Mouse (Mus musculus) liver, embryonic 12.5 days (tissue): ENCODE measurements around the gene Stambpl1. TPM values are rescaled to one million over a fixed set of nuclear protein-coding genes. Genes with fewer than 3 reads are reported as not detected.

Experiments used
- ATAC-seq: fragments of 200-750 bp; cut with Nextera tagmentation; 2 replicates; pipeline ENCODE4 v1.8.0; 2017; ENCODE audit warnings: moderate number of reproducible peaks, mild to moderate bottlenecking, moderate library complexity
- H3K27ac ChIP-seq: fragments of 300-500 bp; sonication (generic); 2 replicates; pipeline ENCODE4 v1.5.1; 2016; ENCODE audit warnings: mild to moderate bottlenecking
- H3K27me3 ChIP-seq: fragments of 300-500 bp; sonication (generic); replicated peaks from 2 replicates; pipeline ENCODE4 v1.6.1; 2016; ENCODE audit warnings: mild to moderate bottlenecking, moderate library complexity
- H3K36me3 ChIP-seq: fragments of 300-500 bp; sonication (generic); 2 replicates; pipeline ENCODE4 v1.6.1; 2016; ENCODE audit warnings: mild to moderate bottlenecking, moderate library complexity
- H3K4me1 ChIP-seq: fragments of 300-500 bp; sonication (generic); 2 replicates; pipeline ENCODE4 v1.6.1; 2016
- H3K4me2 ChIP-seq: fragments of 300-500 bp; sonication (generic); 2 replicates; pipeline ENCODE4 v1.6.1; 2016; ENCODE audit warnings: mild to moderate bottlenecking, moderate library complexity
- H3K4me3 ChIP-seq: fragments of 300-500 bp; sonication (generic); 2 replicates; pipeline ENCODE4 v1.5.1; 2016; ENCODE audit warnings: mild to moderate bottlenecking, moderate library complexity
- H3K9ac ChIP-seq: fragments of 300-500 bp; sonication (generic); 2 replicates; pipeline ENCODE4 v1.6.1; 2016; ENCODE audit warnings: mild to moderate bottlenecking, moderate library complexity
- H3K9me3 ChIP-seq: fragments of 300-500 bp; sonication (generic); replicated peaks from 2 replicates; pipeline ENCODE4 v1.6.1; 2016; ENCODE audit warnings: mild to moderate bottlenecking, moderate library complexity
- WGBS: fragments of 180-500 bp; shearing (Covaris S2); methylation state at CpG from one replicate; pipeline ENCODE4 v1.1.7; 2016; ENCODE audit not compliant: insufficient replicate concordance; 5-methylcytosine and 5-hydroxymethylcytosine counted together
- polyA plus RNA-seq: library from polyadenylated mRNA; unstranded; fragments of >200 nt; fragmentation: Nextera tagmentation; extraction: Ambion mirVana; gene quantifications from 2 replicates; pipeline ENCODE4 v1.2.1, GENCODE M21; 2016

Stambpl1 gene
- polyA plus RNA-seq, 1 experiment from 2014 or later = 2.3 TPM

GRCm38 (mm10) chr19:34219260-34219968, 27.4 kb downstream of the Stambpl1 start:
- no peaks in the 10 kb centered on the region for H3K27me3 ChIP-seq
- ATAC-seq = no peak
- WGBS = 76% methylated on average over 5 of the region's 5 CpGs

GRCm38 (mm10) chr19:34220732-34221380, 28.8 kb downstream of the Stambpl1 start:
- peaks cover 8% of the 10 kb centered on the region; the same call in 1 of the 2 replicates for H3K4me1 ChIP-seq
- no peak overlapping the region for H3K4me3 ChIP-seq
- 55% methylated on average over 3 of the region's 3 CpGs for WGBS
- H3K9me3 ChIP-seq = no peaks in the 10 kb centered on the region
- H3K27ac ChIP-seq = no peak overlapping the region
- no peak overlapping the region for H3K9ac ChIP-seq
- H3K4me2 ChIP-seq = no peak overlapping the region
- no peaks in the 10 kb centered on the region for H3K27me3 ChIP-seq
- ATAC-seq = peak; percentile 71
- H3K36me3 ChIP-seq = no peaks in the 10 kb centered on the region

More at GRCm38 (mm10) chr19:34219260-34219968, 27.4 kb downstream of the Stambpl1 start:
- Histone ChIP-seq H3K4me2 (no peak overlapping the region), H3K27ac (no peak overlapping the region), H3K36me3 (no peaks in the 10 kb centered on the region), H3K4me1 (peaks cover 8% of the 10 kb centered on the region; the same call in 1 of the 2 replicates), H3K9me3 (no peaks in the 10 kb centered on the region), H3K9ac (no peak overlapping the region), H3K4me3 (no peak overlapping the region)

GRCm38 (mm10) chr19:34222805-34223204, 30.8 kb downstream of the Stambpl1 start:
- H3K9ac ChIP-seq = no peak overlapping the region
- no peaks in the 10 kb centered on the region for H3K36me3 ChIP-seq
- ATAC-seq = no peak
- no peak overlapping the region for H3K27ac ChIP-seq
- H3K4me1 ChIP-seq = peaks cover 8% of the 10 kb centered on the region; the same call in 1 of the 2 replicates
- 74% methylated on average over 3 of the region's 3 CpGs for WGBS
- no peaks in the 10 kb centered on the region for H3K27me3 ChIP-seq
- H3K9me3 ChIP-seq = no peaks in the 10 kb centered on the region
- no peak overlapping the region for H3K4me3 ChIP-seq
- no peak overlapping the region for H3K4me2 ChIP-seq

GRCm38 (mm10) chr19:34231596-34231995, 39.6 kb downstream of the Stambpl1 start:
- 74% methylated on average over 7 of the region's 7 CpGs for WGBS
- no peak for ATAC-seq

GRCm38 (mm10) chr19:34232326-34232725, 40.3 kb downstream of the Stambpl1 start:
- Histone ChIP-seq H3K4me1 (no peaks in the 10 kb centered on the region), H3K9me3 (no peaks in the 10 kb centered on the region), H3K9ac (no peak overlapping the region), H3K36me3 (no peaks in the 10 kb centered on the region), H3K4me3 (no peak overlapping the region), H3K4me2 (no peak overlapping the region), H3K27me3 (no peaks in the 10 kb centered on the region), H3K27ac (no peak overlapping the region)
- WGBS = 52% methylated on average over 5 of the region's 5 CpGs
- ATAC-seq = no peak

More at GRCm38 (mm10) chr19:34231596-34231995, 39.6 kb downstream of the Stambpl1 start:
- Histone ChIP-seq H3K36me3 (no peaks in the 10 kb centered on the region), H3K4me2 (no peak overlapping the region), H3K4me1 (no peaks in the 10 kb centered on the region), H3K27ac (no peak overlapping the region), H3K27me3 (no peaks in the 10 kb centered on the region), H3K9me3 (no peaks in the 10 kb centered on the region), H3K4me3 (no peak overlapping the region), H3K9ac (no peak overlapping the region)

GRCm38 (mm10) chr19:34233944-34234343, 41.9 kb downstream of the Stambpl1 start:
- Histone ChIP-seq H3K27ac (no peak overlapping the region), H3K9ac (no peak overlapping the region), H3K27me3 (no peaks in the 10 kb centered on the region), H3K9me3 (no peaks in the 10 kb centered on the region), H3K4me2 (no peak overlapping the region), H3K36me3 (peaks cover 4% of the 10 kb centered on the region; the same call in 1 of the 2 replicates), H3K4me1 (no peaks in the 10 kb centered on the region), H3K4me3 (no peak overlapping the region)
- 73% methylated on average over 14 of the region's 14 CpGs for WGBS
- ATAC-seq = no peak

- H3K4me2 ChIP-seq = no peak overlapping the region
Measured at GRCm38 (mm10) chr19:34236049-34236448, 44.0 kb downstream of the Stambpl1 start.

GRCm38 (mm10) chr19:34237746-34238145, 45.7 kb downstream of the Stambpl1 start:
- H3K9me3 ChIP-seq = no peaks in the 10 kb centered on the region
- no peak for ATAC-seq
- no peaks in the 10 kb centered on the region for H3K27me3 ChIP-seq
- H3K9ac ChIP-seq = no peak overlapping the region
- no peak overlapping the region for H3K4me2 ChIP-seq
- no peaks in the 10 kb centered on the region for H3K4me1 ChIP-seq
- peaks cover 4% of the 10 kb centered on the region; the same call in 1 of the 2 replicates for H3K36me3 ChIP-seq
- 75% methylated on average over 2 of the region's 2 CpGs for WGBS
- no peak overlapping the region for H3K4me3 ChIP-seq
- no peak overlapping the region for H3K27ac ChIP-seq

More at GRCm38 (mm10) chr19:34236049-34236448, 44.0 kb downstream of the Stambpl1 start:
- WGBS = 94% methylated on average over 3 of the region's 3 CpGs
- no peaks in the 10 kb centered on the region for H3K9me3 ChIP-seq
- no peak overlapping the region for H3K9ac ChIP-seq
- H3K36me3 ChIP-seq = peaks cover 4% of the 10 kb centered on the region; the same call in 1 of the 2 replicates
- H3K4me1 ChIP-seq = no peaks in the 10 kb centered on the region
- ATAC-seq = no peak
- H3K4me3 ChIP-seq = no peak overlapping the region
- no peak overlapping the region for H3K27ac ChIP-seq
- no peaks in the 10 kb centered on the region for H3K27me3 ChIP-seq

GRCm38 (mm10) chr19:34240273-34241039, 48.4 kb downstream of the Stambpl1 start:
- ATAC-seq = no peak
- H3K9ac ChIP-seq = no peak overlapping the region
- no peaks in the 10 kb centered on the region for H3K4me1 ChIP-seq
- H3K27me3 ChIP-seq = no peaks in the 10 kb centered on the region
- H3K27ac ChIP-seq = no peak overlapping the region
- H3K4me2 ChIP-seq = no peak overlapping the region
- WGBS = 72% methylated on average over 5 of the region's 5 CpGs
- H3K4me3 ChIP-seq = no peak overlapping the region
- H3K36me3 ChIP-seq = peaks cover 4% of the 10 kb centered on the region; the same call in 1 of the 2 replicates
- H3K9me3 ChIP-seq = no peaks in the 10 kb centered on the region

- Histone ChIP-seq H3K27ac (no peak overlapping the region), H3K9me3 (no peaks in the 10 kb centered on the region), H3K4me1 (no peaks in the 10 kb centered on the region), H3K36me3 (peaks cover 4% of the 10 kb centered on the region; the same call in 1 of the 2 replicates), H3K9ac (no peak overlapping the region), H3K4me2 (no peak overlapping the region), H3K4me3 (no peak overlapping the region), H3K27me3 (no peaks in the 10 kb centered on the region)
- WGBS = 57% methylated on average over 15 of the region's 15 CpGs
- ATAC-seq = no peak
Measured at GRCm38 (mm10) chr19:34241247-34241915, 49.4 kb downstream of the Stambpl1 start.

GRCm38 (mm10) chr19:34242925-34243324, 50.9 kb downstream of the Stambpl1 start:
- Histone ChIP-seq H3K4me3 (no peak overlapping the region), H3K4me2 (no peak overlapping the region), H3K27ac (no peak overlapping the region), H3K4me1 (no peaks in the 10 kb centered on the region), H3K9me3 (no peaks in the 10 kb centered on the region), H3K36me3 (no peaks in the 10 kb centered on the region), H3K9ac (no peak overlapping the region), H3K27me3 (no peaks in the 10 kb centered on the region)
- ATAC-seq = no peak
